Mouse (Mus musculus): ENCODE measurements around the gene Lims1. TPM values are rescaled to one million over a fixed set of nuclear protein-coding genes. Genes with fewer than 3 reads are reported as not detected.
A peak's percentile ranks its signal among the peaks of the same experiment; 100 is the strongest.

The Lims1 gene
- polyA plus RNA-seq, 1 experiment from 2014 or later, result 107 TPM

GRCm38 (mm10) chr10:58343552-58343951 lies 20.3 kb downstream of the Lims1 start:
- no peak overlapping the region for H3K4me2 ChIP-seq
- ATAC-seq (ENCODE audit: insufficient number of reproducible peaks, insufficient read depth, low FRiP score, low TSS enrichment, low read depth), result no peak
- H3K27me3 ChIP-seq, result no peaks in the 10 kb centered on the region
- H3K9me3 ChIP-seq, result 0 out of 2 replicates have a peak, but pooled peaks cover 6% of the 10 kb centered on the region
- H3K4me3 ChIP-seq (replicated peaks), result no peak overlapping the region
- H3K4me1 ChIP-seq (replicated peaks), result 0 out of 2 replicates have a peak, but pooled peaks cover 3% of the 10 kb centered on the region
- WGBS, result 96% methylated on average over 3 of the region's 3 CpGs
- H3K9ac ChIP-seq (replicated peaks), result no peak overlapping the region
- H3K27ac ChIP-seq, result no peak overlapping the region
- peaks cover 6% of the 10 kb centered on the region; the same call in 1 of the 2 replicates for H3K36me3 ChIP-seq

GRCm38 (mm10) chr10:58350600-58350999 lies 27.3 kb downstream of the Lims1 start:
- Histone ChIP-seq H3K4me1 (replicated peaks) (no peaks in the 10 kb centered on the region; the same call in 1 of the 2 replicates), H3K36me3 (no peaks in the 10 kb centered on the region), H3K4me2 (no peak overlapping the region), H3K27ac (no peak overlapping the region), H3K9me3 (no peaks in the 10 kb centered on the region), H3K9ac (replicated peaks) (no peak overlapping the region), H3K27me3 (no peaks in the 10 kb centered on the region), H3K4me3 (replicated peaks) (no peak overlapping the region)
- no peak for ATAC-seq (ENCODE audit: insufficient number of reproducible peaks, insufficient read depth, low FRiP score, low TSS enrichment, low read depth)
- 85% methylated on average over 3 of the region's 3 CpGs for WGBS

- H3K4me1 ChIP-seq (replicated peaks), result no peaks in the 10 kb centered on the region; the same call in 1 of the 2 replicates
- no peak overlapping the region for H3K27ac ChIP-seq
- no peak overlapping the region for H3K4me2 ChIP-seq
- no peak overlapping the region for H3K9ac ChIP-seq (replicated peaks)
- no peaks in the 10 kb centered on the region; the same call in 1 of the 2 replicates for H3K36me3 ChIP-seq
- H3K27me3 ChIP-seq, result no peaks in the 10 kb centered on the region
- no peak for ATAC-seq (ENCODE audit: insufficient number of reproducible peaks, insufficient read depth, low FRiP score, low TSS enrichment, low read depth)
- H3K9me3 ChIP-seq, result no peaks in the 10 kb centered on the region
- H3K4me3 ChIP-seq (replicated peaks), result no peak overlapping the region
- 92% methylated on average over 2 of the region's 2 CpGs for WGBS
Measured at GRCm38 (mm10) chr10:58351670-58352069, 28.4 kb downstream of the Lims1 start.

- no peaks in the 10 kb centered on the region for H3K9me3 ChIP-seq
- H3K4me3 ChIP-seq (replicated peaks), result no peak overlapping the region
- no peak overlapping the region for H3K4me2 ChIP-seq
- no peak overlapping the region for H3K27ac ChIP-seq
- 47% methylated on average over 3 of the region's 3 CpGs for WGBS
- no peak overlapping the region for H3K9ac ChIP-seq (replicated peaks)
- no peaks in the 10 kb centered on the region; the same call in 1 of the 2 replicates for H3K36me3 ChIP-seq
- H3K4me1 ChIP-seq (replicated peaks), result no peaks in the 10 kb centered on the region; the same call in 1 of the 2 replicates
- no peak for ATAC-seq (ENCODE audit: insufficient number of reproducible peaks, insufficient read depth, low FRiP score, low TSS enrichment, low read depth)
- no peaks in the 10 kb centered on the region for H3K27me3 ChIP-seq
Measured at GRCm38 (mm10) chr10:58352364-58352763, 29.1 kb downstream of the Lims1 start.

- Histone ChIP-seq H3K27me3 (no peaks in the 10 kb centered on the region), H3K36me3 (no peaks in the 10 kb centered on the region; the same call in none of the 2 replicates), H3K9ac (replicated peaks) (no peak overlapping the region), H3K9me3 (no peaks in the 10 kb centered on the region), H3K4me3 (replicated peaks) (no peak overlapping the region), H3K4me2 (no peak overlapping the region), H3K27ac (no peak overlapping the region), H3K4me1 (replicated peaks) (no peaks in the 10 kb centered on the region; the same call in 1 of the 2 replicates)
- 59% methylated on average over 3 of the region's 3 CpGs for WGBS
- no peak for ATAC-seq (ENCODE audit: insufficient number of reproducible peaks, insufficient read depth, low FRiP score, low TSS enrichment, low read depth)
Measured at GRCm38 (mm10) chr10:58354561-58354960, 31.3 kb downstream of the Lims1 start.

- Histone ChIP-seq H3K36me3 (no peaks in the 10 kb centered on the region; the same call in none of the 2 replicates), H3K4me2 (no peak overlapping the region), H3K4me3 (replicated peaks) (no peak overlapping the region), H3K27me3 (no peaks in the 10 kb centered on the region), H3K9me3 (no peaks in the 10 kb centered on the region), H3K27ac (no peak overlapping the region), H3K4me1 (replicated peaks) (no peaks in the 10 kb centered on the region; the same call in 1 of the 2 replicates), H3K9ac (replicated peaks) (no peak overlapping the region)
- ATAC-seq (ENCODE audit: insufficient number of reproducible peaks, insufficient read depth, low FRiP score, low TSS enrichment, low read depth), result no peak
- 90% methylated on average over 3 of the region's 3 CpGs for WGBS
Measured at GRCm38 (mm10) chr10:58356460-58356859, 33.2 kb downstream of the Lims1 start.

GRCm38 (mm10) chr10:58359123-58359522 lies 35.9 kb downstream of the Lims1 start:
- no peak for ATAC-seq (ENCODE audit: insufficient number of reproducible peaks, insufficient read depth, low FRiP score, low TSS enrichment, low read depth)
- Histone ChIP-seq H3K9me3 (no peaks in the 10 kb centered on the region), H3K4me3 (replicated peaks) (no peak overlapping the region), H3K27me3 (no peaks in the 10 kb centered on the region), H3K4me2 (no peak overlapping the region), H3K9ac (replicated peaks) (no peak overlapping the region), H3K4me1 (replicated peaks) (peaks cover 9% of the 10 kb centered on the region), H3K36me3 (no peaks in the 10 kb centered on the region; the same call in none of the 2 replicates), H3K27ac (no peak overlapping the region)
- 70% methylated on average over 2 of the region's 2 CpGs for WGBS

- Histone ChIP-seq H3K9ac (replicated peaks) (no peak overlapping the region), H3K27ac (no peak overlapping the region), H3K27me3 (no peaks in the 10 kb centered on the region), H3K4me3 (replicated peaks) (no peak overlapping the region), H3K36me3 (no peaks in the 10 kb centered on the region; the same call in none of the 2 replicates), H3K4me1 (replicated peaks) (peaks cover 15% of the 10 kb centered on the region), H3K4me2 (no peak overlapping the region), H3K9me3 (no peaks in the 10 kb centered on the region)
- WGBS, result 84% methylated on average over 7 of the region's 7 CpGs
- ATAC-seq (ENCODE audit: insufficient number of reproducible peaks, insufficient read depth, low FRiP score, low TSS enrichment, low read depth), result no peak
Measured at GRCm38 (mm10) chr10:58359952-58360351, 36.7 kb downstream of the Lims1 start.

GRCm38 (mm10) chr10:58362745-58363144 lies 39.5 kb downstream of the Lims1 start:
- 75% methylated on average over 1 of the region's 1 CpGs for WGBS
- H3K4me3 ChIP-seq (replicated peaks), result no peak overlapping the region
- peaks cover 21% of the 10 kb centered on the region for H3K4me1 ChIP-seq (replicated peaks)
- H3K36me3 ChIP-seq, result no peaks in the 10 kb centered on the region; the same call in 1 of the 2 replicates
- no peak for ATAC-seq (ENCODE audit: insufficient number of reproducible peaks, insufficient read depth, low FRiP score, low TSS enrichment, low read depth)
- H3K4me2 ChIP-seq, result no peak overlapping the region
- no peak overlapping the region for H3K9ac ChIP-seq (replicated peaks)
- H3K27ac ChIP-seq, result no peak overlapping the region
- H3K9me3 ChIP-seq, result no peaks in the 10 kb centered on the region
- no peaks in the 10 kb centered on the region for H3K27me3 ChIP-seq

GRCm38 (mm10) chr10:58364770-58365515 lies 41.7 kb downstream of the Lims1 start:
- Histone ChIP-seq H3K9me3 (no peaks in the 10 kb centered on the region), H3K4me1 (replicated peaks) (peaks cover 21% of the 10 kb centered on the region), H3K27me3 (no peaks in the 10 kb centered on the region), H3K36me3 (no peaks in the 10 kb centered on the region), H3K9ac (replicated peaks) (no peak overlapping the region), H3K4me2 (no peak overlapping the region), H3K27ac (peak overlapping the region; percentile 41; the same call in 1 of the 2 replicates), H3K4me3 (replicated peaks) (no peak overlapping the region)
- ATAC-seq (ENCODE audit: insufficient number of reproducible peaks, insufficient read depth, low FRiP score, low TSS enrichment, low read depth), result no peak; the same call in 1 of the 2 replicates
- WGBS, result 64% methylated on average over 5 of the region's 5 CpGs

- Histone ChIP-seq H3K36me3 (no peaks in the 10 kb centered on the region), H3K4me1 (replicated peaks) (peaks cover 25% of the 10 kb centered on the region), H3K4me3 (replicated peaks) (no peak overlapping the region), H3K27me3 (no peaks in the 10 kb centered on the region), H3K27ac (no peak overlapping the region), H3K4me2 (no peak overlapping the region), H3K9ac (replicated peaks) (no peak overlapping the region), H3K9me3 (no peaks in the 10 kb centered on the region)
- WGBS, result 81% methylated on average over 7 of the region's 7 CpGs
- ATAC-seq (ENCODE audit: insufficient number of reproducible peaks, insufficient read depth, low FRiP score, low TSS enrichment, low read depth), result no peak
Measured at GRCm38 (mm10) chr10:58368791-58369706, 45.8 kb downstream of the Lims1 start.

Data from limb, embryonic 12.5 days (tissue).